Mouse (Mus musculus) ovary, postnatal 10 days (tissue): ENCODE results near the gene Adamtsl3.
A peak's percentile ranks its signal among the peaks of the same experiment; 100 is the strongest.

Source experiments
- DNase-seq: peaks from one replicate; pipeline ENCODE4 v3.0.0; 2022; ENCODE audit warnings: low spot score

Gene Adamtsl3

GRCm38 (mm10) chr7:82504101-82504500 is 168.6 kb downstream of the Adamtsl3 start:
- peak; percentile 12 for DNase-seq

- no peak for DNase-seq
Observed at GRCm38 (mm10) chr7:82530583-82530982, 195.1 kb downstream of the Adamtsl3 start.

- no peak for DNase-seq
Observed at GRCm38 (mm10) chr7:82531376-82531775, 195.9 kb downstream of the Adamtsl3 start.

GRCm38 (mm10) chr7:82533188-82533587 is 197.7 kb downstream of the Adamtsl3 start:
- no peak for DNase-seq

GRCm38 (mm10) chr7:82533747-82534504 is 198.4 kb downstream of the Adamtsl3 start:
- DNase-seq: no peak

GRCm38 (mm10) chr7:82544390-82544919 is 209.0 kb downstream of the Adamtsl3 start:
- no peak for DNase-seq

- DNase-seq: no peak
Observed at GRCm38 (mm10) chr7:82552005-82552404, 216.5 kb downstream of the Adamtsl3 start.

- DNase-seq: no peak
Observed at GRCm38 (mm10) chr7:82555803-82556202, 220.3 kb downstream of the Adamtsl3 start.

- DNase-seq: no peak
Observed at GRCm38 (mm10) chr7:82556417-82556816, 220.9 kb downstream of the Adamtsl3 start.

GRCm38 (mm10) chr7:82557111-82557510 is 221.6 kb downstream of the Adamtsl3 start:
- no peak for DNase-seq

- DNase-seq: no peak
Observed at GRCm38 (mm10) chr7:82566688-82567087, 231.2 kb downstream of the Adamtsl3 start.

GRCm38 (mm10) chr7:82567811-82568210 is 232.3 kb downstream of the Adamtsl3 start:
- no peak for DNase-seq

- no peak for DNase-seq
Observed at GRCm38 (mm10) chr7:82572981-82573380, 237.5 kb downstream of the Adamtsl3 start.

- DNase-seq: no peak
Observed at GRCm38 (mm10) chr7:82580007-82580406, 244.5 kb downstream of the Adamtsl3 start.

GRCm38 (mm10) chr7:82581802-82582201 is 246.3 kb downstream of the Adamtsl3 start:
- no peak for DNase-seq

- no peak for DNase-seq
Observed at GRCm38 (mm10) chr7:82582534-82582933, 247.0 kb downstream of the Adamtsl3 start.

GRCm38 (mm10) chr7:82590931-82591330 is 255.4 kb downstream of the Adamtsl3 start:
- no peak for DNase-seq

- DNase-seq: no peak
Observed at GRCm38 (mm10) chr7:82602008-82602407, 266.5 kb downstream of the Adamtsl3 start.

GRCm38 (mm10) chr7:82605425-82605824 is 269.9 kb downstream of the Adamtsl3 start:
- DNase-seq: no peak

- DNase-seq: no peak
Observed at GRCm38 (mm10) chr7:82609629-82610028, 274.1 kb downstream of the Adamtsl3 start.

- peak; percentile 45 for DNase-seq
Observed at GRCm38 (mm10) chr7:82625342-82625741, 289.8 kb downstream of the Adamtsl3 start.

GRCm38 (mm10) chr7:82647183-82647582 is 311.7 kb downstream of the Adamtsl3 start:
- DNase-seq: no peak

GRCm38 (mm10) chr7:82647909-82648308 is 312.4 kb downstream of the Adamtsl3 start:
- no peak for DNase-seq
